Mouse (Mus musculus): Measurements from ENCODE around the gene Trim40. TPM values are rescaled to one million over a fixed set of nuclear protein-coding genes. Genes with fewer than 3 reads are reported as not detected.
"Not testable (repeated sequence)": the region's sequence is repeated elsewhere in the genome, so short reads cannot be mapped to it uniquely, and the experiment has no call there.

The Trim40 gene
- total RNA-seq, 2 experiments from 2014 or later = not detected

DNA sequence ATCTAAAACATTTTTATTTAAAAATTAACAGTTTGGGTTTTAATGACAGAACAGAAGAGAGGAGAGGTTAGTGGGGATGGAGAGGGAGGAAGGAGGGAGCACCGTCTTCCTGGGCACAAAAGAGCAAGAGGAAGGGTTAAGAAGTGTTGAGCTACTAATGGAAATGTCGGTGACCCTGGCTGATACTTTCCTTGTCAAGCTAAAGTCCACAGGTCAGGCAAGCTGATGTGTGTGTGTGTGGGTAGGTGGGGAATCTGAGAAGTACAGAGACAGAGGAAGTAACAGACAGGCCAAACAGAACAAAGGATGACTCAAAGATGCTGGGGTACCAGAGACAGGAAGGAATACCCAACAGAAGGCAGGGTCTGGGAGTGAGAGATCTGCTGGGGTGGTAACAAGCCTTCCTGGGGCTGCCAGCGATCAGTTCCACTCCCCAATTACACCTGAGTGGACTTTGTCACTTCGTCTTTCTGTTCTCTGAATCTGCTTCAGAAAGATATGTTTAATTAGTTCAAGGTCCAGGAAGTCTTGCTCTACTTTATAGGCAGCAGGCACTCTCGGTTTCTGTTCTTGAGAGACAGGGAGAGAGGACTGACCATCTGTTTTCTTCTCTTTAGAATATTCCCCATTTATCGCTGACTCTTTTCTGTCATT lies 7.8 kb upstream of the Trim40 start, which contains the start of gene Trim31:
Gene Trim31, plus strand, starts transcription at position 567 of the 654 bp plus-strand sequence.
- DNase-seq (ENCODE audit: low spot score in 2 of 2) = no peak
- intact Hi-C loops (cut with DNase I) = no loop called here

DNA sequence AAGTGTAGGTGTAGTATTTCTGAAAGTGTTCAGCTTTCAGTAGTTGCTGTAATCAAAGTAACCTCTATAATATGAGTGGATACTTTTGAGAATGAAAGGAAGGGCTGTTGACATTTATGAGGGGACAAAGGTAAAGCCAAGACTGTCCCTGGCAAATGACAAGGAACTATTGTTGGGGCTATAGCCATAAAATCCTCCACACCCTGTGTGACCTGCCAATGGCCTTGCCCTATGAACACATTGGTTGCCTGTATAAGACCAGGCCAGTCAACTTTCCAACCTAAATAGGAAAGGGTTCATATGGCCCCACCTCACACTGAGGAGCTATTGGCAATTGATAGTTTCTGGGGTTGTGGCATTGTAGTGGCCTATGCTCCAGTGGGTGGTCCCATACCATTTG lies 7.1 kb upstream of the Trim40 start:
- intact Hi-C loops (cut with DNase I) = no loop called here
- no peak for DNase-seq (ENCODE audit: low spot score in 2 of 2)

GRCm38 (mm10) chr17:36896583-36896982 lies 6.7 kb upstream of the Trim40 start:
- DNase-seq (ENCODE audit: low spot score in 2 of 2) = peak; percentile 18 to 32
- intact Hi-C loops (cut with DNase I) = no loop called here

DNA sequence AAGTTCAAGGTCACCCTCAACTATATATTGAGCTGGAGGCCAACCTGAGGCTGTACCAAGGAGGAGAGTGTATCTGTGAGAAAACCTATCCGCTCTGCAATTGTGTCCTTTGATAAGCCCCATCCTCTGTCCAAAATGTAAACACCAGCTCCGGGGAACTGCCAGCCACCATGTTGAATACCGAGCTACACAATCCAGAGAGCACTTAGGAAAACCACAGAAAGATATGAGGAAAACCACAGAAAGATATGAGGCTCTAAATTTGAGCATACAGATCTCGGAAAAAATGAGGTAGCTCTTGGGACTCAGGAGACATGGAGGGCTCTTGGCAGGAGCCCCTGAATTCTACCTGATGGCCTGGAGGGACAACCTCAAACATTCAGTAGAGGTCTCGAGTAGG lies 3.5 kb upstream of the Trim40 start:
- no peak for DNase-seq (ENCODE audit: low spot score in 2 of 2)
- intact Hi-C loops (cut with DNase I) = loop anchor here (5.0 kb wide), 1 partner anchor 309 kb away; the partner anchor contains the start of gene Olfr94

DNA sequence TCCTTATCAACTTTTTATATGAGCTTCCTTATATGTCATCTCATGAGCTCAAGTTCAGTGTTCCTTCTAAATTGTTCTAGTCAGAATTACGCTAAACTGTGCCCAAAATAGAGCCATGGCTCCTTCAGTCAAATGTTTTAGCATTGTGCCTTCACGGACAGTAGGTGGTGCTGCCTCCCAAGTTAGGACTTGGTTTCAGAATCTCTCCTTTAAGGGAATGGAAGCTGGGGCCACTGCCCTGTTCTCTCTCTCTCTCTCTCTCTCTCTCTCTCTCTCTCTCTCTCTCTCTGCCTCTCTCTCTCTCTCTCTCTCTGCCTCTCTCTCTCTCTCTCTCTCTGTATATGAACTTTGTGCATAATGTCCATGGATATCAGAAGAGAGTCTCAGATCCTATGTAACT lies 2.4 kb upstream of the Trim40 start:
- peak in 1 of 2 experiments; percentile 50 for DNase-seq (ENCODE audit: low spot score in 2 of 2)
- intact Hi-C loops (cut with DNase I) = loop anchor here (5.0 kb wide), 1 partner anchor 310 kb away; the partner anchor contains the start of gene Olfr94

DNA sequence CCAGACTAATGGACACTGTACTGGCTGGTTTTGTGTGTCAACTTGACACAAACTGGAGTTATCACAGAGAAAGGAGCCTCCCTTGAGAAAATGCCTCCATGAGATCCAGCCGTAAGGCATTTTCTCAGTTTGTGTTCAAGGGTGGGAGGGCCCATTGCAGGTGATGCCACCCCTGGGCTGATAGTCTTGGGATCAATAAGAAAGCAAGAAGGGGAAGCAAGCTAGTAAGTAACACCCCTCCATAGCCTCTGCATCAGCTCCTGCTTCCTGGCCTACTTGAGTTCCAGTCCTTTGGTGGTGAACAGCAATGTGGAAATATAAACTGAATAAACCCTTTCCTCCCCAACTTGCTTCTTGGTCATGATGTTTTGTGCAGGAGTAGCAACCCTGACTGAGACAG lies 1.6 kb upstream of the Trim40 start:
- DNase-seq (ENCODE audit: low spot score in 2 of 2) = not testable (repeated sequence)
- intact Hi-C loops (cut with DNase I) = loop anchor here (5.0 kb wide), 1 partner anchor 311 kb away; the partner anchor contains the start of gene Olfr94

DNA sequence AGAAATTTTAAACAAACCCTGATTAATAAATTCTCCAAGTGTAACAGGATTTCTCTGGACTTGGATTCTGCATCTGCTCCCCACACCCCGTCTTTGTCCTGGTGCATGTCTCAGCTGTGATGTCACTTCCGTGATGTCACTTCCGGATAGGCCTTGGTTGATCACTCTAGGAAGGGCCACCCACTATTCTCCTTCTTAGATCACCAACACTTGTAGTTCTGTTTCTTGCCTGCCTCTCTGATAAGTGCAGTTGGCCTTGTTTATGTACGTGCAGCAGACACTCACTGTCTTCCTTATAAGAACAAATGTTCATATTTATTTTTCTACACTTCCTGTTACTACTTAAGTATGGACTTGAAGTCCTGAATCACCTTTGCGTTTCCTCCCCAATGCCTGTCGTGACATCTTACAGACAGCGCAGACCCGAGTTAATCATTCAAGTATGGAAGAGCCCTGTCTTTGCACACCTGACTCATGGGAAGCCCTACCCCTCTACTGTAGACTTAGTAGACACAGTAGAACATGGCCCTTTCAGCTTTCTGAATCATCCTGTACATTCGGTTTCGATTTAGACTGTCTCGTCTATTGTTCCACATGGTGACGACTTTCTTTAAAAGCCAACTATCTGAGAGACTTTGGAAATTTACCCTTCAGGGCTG lies 4.7 kb downstream of the Trim40 start:
- no peak for DNase-seq (ENCODE audit: low spot score in 2 of 2)
- intact Hi-C loops (cut with DNase I) = no loop called here

DNA sequence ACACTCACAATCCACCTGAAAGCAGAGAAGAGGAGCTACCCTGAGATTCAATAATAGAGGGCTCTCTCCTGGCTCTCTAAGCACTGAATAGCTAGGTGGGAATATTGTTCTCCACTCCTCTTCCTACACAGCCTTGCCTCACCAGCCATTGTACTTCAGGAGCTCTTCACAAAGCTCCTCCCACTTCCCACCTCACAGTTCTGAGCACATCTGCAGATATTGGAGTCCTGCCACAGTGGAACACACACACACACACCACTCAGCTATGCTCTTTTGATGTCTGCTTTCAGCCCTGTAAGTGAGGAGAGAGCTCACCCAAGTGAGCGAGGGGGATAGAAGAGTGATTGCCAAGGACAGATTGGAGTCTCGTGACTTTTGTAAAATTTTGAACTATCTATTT lies 6.6 kb downstream of the Trim40 start:
- intact Hi-C loops (cut with DNase I) = no loop called here
- DNase-seq (ENCODE audit: low spot score in 2 of 2) = no peak

DNA sequence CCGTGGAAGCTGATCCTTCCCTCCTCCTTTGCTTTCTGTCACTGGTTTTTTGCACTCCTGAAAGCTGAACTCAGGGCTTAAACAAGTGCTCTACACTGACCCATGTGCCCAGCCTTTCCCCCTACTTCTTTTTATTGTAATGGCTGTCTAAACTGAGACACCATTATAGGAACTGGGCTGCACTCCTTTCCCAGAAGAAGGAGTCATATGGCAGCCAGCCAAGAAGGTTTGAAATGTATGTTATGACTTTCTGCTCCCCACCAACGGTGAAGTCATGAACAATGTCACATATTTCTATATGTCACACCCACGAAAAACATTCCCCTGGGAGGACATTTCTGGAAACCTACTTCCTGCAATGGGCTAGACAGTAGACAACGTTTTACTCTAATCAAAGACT lies 15.3 kb downstream of the Trim40 start:
- intact Hi-C loops (cut with DNase I) = no loop called here
- no peak for DNase-seq (ENCODE audit: low spot score in 2 of 2)

GRCm38 (mm10) chr17:36869955-36870810 lies 19.7 kb downstream of the Trim40 start:
- DNase-seq (ENCODE audit: low spot score in 2 of 2) = no peak
- intact Hi-C loops (cut with DNase I) = no loop called here

- no peak for DNase-seq (ENCODE audit: low spot score in 2 of 2)
Measured at GRCm38 (mm10) chr17:36869284-36869954, 20.5 kb downstream of the Trim40 start, which contains the start of gene Trim10. Gene Trim10 (plus strand): TSS chr17:36869574.

DNA sequence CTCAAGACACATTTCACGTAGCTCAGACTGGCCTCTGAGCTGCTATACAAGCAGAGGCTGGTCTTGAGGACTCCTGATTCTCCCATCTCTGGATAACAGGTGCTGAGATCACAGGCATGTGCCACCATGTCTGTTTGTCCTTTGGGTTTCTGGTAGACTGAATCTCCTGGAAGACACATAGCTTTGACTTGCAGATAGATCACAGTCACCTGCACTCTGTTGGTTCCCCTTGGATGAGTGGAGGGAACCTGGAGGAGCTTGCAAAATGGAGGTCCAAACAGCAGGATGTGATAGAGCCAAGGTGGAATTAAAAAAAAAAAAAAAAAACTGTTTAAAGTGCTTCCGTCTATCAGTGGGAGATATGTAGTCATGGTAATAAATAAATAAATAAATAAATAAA lies 21.1 kb downstream of the Trim40 start:
- no peak for DNase-seq (ENCODE audit: low spot score in 2 of 2)
- intact Hi-C loops (cut with DNase I) = no loop called here

More at GRCm38 (mm10) chr17:36869284-36869954, 20.5 kb downstream of the Trim40 start, which contains the start of gene Trim10:
- intact Hi-C loops (cut with DNase I) = no loop called here

GRCm38 (mm10) chr17:36866719-36867527 lies 23.0 kb downstream of the Trim40 start, which contains the start of gene Trim15:
Gene Trim15 (minus strand): TSS chr17:36867210.
- intact Hi-C loops (cut with DNase I) = no loop called here

DNA sequence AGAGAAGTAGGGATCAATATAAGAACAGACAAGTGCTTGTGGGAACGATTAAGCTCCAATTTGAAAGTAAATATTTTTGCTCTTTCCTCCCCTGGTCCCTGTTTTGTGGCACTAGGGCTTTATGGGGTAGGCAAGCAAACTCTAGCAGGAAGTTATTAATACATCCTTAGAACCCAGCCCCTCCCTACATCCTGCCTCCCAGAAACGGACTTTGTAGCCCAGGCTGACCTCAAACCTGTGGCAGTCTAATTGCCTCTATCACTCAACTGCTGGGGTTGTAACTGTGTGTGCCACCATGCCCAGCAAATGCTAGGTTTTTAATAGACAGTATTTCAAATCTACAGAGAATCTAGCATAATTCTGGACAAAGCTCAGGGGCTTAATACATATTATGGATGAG lies 28.2 kb downstream of the Trim40 start:
- DNase-seq (ENCODE audit: low spot score in 2 of 2) = no peak
- intact Hi-C loops (cut with DNase I) = no loop called here

More at GRCm38 (mm10) chr17:36866719-36867527, 23.0 kb downstream of the Trim40 start, which contains the start of gene Trim15:
- no peak for DNase-seq (ENCODE audit: low spot score in 2 of 2)

DNA sequence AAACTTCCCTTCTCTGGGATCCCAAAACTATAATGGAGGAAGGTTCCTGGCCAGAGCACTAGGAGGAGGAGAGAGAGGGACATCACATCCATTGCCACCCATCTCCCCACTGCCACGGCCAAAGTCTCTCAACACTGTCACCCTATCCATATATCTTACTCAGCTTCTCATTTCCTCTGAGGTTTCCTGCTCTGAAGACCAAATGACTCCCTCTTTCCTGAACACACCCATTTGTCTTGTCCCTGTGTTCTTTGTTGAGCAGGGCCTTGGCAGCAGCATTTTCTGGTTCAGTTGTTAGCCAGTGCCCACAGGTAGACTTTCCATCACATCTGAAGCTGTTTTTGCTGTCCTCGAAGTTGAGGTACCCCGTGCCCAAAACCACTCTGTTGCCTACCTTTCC lies 31.7 kb downstream of the Trim40 start:
- intact Hi-C loops (cut with DNase I) = no loop called here
- no peak for DNase-seq (ENCODE audit: low spot score in 2 of 2)

DNA sequence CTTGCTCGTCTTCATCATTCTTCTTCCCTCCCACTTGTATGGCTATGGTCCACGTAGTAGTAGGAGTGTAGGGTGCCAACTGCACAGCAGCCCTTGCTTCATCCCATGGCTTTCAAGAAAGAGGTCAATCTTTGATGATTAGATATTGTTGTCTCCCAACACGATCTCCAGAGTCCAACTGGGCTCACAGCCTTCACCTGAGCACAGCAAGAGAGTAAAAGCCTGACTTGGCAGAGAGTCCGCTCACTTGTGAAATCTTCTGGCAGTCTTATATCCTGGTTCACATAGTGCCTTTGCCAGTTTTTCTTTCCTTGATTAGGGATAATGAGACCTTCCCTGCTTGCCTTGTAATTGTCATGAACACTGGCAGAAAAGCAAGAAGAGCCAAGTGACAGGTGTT lies 33.7 kb downstream of the Trim40 start:
- intact Hi-C loops (cut with DNase I) = no loop called here
- DNase-seq (ENCODE audit: low spot score in 2 of 2) = no peak

DNA sequence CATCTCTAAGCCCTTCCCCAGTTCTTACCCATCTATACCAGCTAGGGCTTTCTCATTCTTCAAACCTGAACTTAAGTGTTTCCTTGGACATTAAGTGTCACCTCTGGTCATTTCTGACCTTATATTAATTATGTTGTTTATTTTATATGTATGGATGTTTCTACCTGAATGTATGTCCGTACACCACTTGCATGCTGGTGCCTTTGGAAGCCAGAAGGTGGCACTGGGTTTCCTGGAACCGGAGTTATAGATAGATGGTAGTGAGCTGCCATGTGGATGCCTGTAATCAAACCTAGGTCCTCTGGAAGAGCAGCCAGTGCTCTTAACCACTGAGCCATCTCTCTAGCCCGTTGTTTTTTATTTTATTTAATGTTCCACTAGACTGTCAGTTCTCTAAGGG lies 34.4 kb downstream of the Trim40 start:
- intact Hi-C loops (cut with DNase I) = no loop called here
- no peak for DNase-seq (ENCODE audit: low spot score in 2 of 2)

GRCm38 (mm10) chr17:36851627-36852026 lies 38.3 kb downstream of the Trim40 start:
- intact Hi-C loops (cut with DNase I) = no loop called here
- no peak for DNase-seq (ENCODE audit: low spot score in 2 of 2)

Measured in left cerebral cortex, postnatal 14 days (tissue).